Mouse (Mus musculus) 3T3-L1 (cell line): ENCODE measurements around the gene E130116L18Rik.
"Not testable (repeated sequence)": the region's sequence is repeated elsewhere in the genome, so short reads cannot be mapped to it uniquely, and the experiment has no call there.

ENCODE experiments used
- DNase-seq: peaks from one replicate; pipeline ENCODE4 v3.0.0-alpha.2; 2015; ENCODE audit warnings: low read depth, low spot score

The E130116L18Rik gene

GRCm38 (mm10) chr5:25183595-25183994 lies 39.4 kb downstream of the E130116L18Rik start:
- no peak for DNase-seq

DNA sequence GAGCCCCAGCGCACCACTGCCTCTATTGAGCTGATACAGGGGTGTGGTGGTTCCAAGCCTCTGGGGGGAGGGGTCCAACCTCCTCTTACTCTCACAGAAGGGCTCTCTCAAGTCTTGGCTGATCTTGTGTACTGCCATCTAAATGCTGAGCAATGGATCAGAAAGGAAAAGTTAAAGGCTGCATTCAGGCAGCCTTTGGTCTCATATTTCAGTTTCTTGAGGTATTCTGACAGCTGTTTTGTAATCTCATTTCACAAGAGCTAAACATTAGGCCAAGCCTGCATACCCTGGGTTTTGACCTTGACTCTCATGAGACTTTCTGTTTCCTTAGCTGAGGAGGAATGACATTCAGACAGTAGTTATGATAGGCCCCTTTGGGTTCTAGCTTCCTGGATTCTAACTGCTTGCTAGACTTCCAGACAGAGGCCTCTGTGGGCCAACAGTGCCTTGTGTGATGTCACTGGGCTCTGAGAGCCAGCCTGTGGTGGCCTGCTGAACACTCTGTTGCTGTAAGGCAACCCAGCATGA lies 41.9 kb downstream of the E130116L18Rik start, which contains the start of gene Galntl5:
Galntl5 (plus strand) TSS at position 457 of the 528 bp plus-strand sequence.
- peak; percentile 63 for DNase-seq

GRCm38 (mm10) chr5:25179936-25180488 lies 42.9 kb downstream of the E130116L18Rik start:
- DNase-seq: no peak

DNA sequence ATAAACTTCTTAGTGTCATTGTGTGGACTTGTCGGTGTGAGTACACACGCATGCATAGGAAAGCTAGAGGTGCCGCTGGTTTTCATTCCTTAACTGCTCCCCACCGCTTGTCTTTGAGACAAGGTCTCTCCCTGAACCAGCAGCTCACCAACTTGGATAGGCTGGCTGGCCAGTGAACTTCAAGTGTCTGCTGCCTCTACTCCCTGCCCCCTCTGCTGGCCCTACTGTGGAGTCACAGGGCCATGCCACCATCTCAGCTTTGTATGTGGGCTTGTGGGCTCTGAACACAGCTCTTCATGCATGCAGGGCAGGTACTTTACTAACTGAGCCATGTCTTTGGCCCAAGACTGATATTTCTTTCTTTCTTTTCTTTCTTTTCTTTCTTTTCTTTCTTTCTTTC lies 43.7 kb downstream of the E130116L18Rik start:
- no peak for DNase-seq

DNA sequence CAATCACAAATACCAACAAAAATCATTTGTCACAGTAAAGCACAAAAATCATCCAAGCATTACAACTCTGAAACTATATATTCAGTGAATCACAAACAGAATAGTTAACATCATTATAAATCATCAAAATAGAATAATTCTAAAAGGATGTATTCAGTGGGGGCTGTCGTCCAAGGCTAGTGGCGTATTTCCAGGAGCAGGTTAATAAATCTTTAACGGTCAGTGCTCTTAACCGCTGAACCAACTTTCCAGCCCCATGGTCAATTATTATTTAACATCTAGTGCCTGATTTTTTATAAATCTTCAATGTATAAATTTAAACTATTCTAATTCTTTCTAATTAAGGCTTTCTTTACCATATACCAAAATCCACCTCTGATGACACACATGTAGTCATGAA lies 44.4 kb downstream of the E130116L18Rik start:
- DNase-seq: not testable (repeated sequence)

DNA sequence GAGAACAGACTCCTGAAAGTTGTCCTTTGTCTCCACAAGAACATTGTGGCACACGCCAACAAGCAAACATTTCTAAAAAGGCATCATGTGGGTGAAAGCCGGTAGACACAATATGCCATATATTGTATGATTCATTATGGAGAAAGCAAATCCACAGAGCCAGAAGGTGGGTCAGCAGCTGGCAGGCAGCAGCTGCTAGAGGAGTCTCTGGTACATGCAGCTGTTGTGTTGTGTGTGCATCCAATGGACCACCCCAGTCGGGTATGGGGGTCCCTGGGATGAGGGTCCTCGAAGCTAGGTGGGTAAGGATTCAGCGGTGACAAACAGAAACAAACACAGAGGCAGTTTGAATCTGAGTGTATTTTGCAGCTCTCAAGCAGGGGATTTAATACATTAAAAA lies 45.0 kb downstream of the E130116L18Rik start:
- DNase-seq: peak; percentile 26
